Mouse (Mus musculus) granulocyte monocyte progenitor cell, adult 5-6 weeks (primary cell): Measurements from ENCODE around the gene Ggn. TPM values are rescaled to one million over a fixed set of nuclear protein-coding genes. Genes with fewer than 3 reads are reported as not detected.
"Not testable (repeated sequence)": the region's sequence is repeated elsewhere in the genome, so short reads cannot be mapped to it uniquely, and the experiment has no call there.

Source experiments
- ATAC-seq: replicated peaks from 2 replicates; pipeline ENCODE4 v1.8.0; 2016; ENCODE audit warnings: mild to moderate bottlenecking, moderate TSS enrichment, inconsistent platforms; ENCODE audit not compliant: poor library complexity, severe bottlenecking
- total RNA-seq, 2 experiments: library from RNA; stranded (forward) in 1 of 2; stranded (reverse) in 1 of 2; fragments of 200-712, 200-1000 nt in 1 of 2; fragments of >200 nt in 1 of 2; fragmentation: Nextera tagmentation in 1 of 2; gene quantifications; 2 replicates each; pipeline ENCODE4 v1.2.3; 2014 to 2017

Ggn gene
- total RNA-seq, 2 experiments from 2014 or later = 0.24 to 0.26 TPM

DNA sequence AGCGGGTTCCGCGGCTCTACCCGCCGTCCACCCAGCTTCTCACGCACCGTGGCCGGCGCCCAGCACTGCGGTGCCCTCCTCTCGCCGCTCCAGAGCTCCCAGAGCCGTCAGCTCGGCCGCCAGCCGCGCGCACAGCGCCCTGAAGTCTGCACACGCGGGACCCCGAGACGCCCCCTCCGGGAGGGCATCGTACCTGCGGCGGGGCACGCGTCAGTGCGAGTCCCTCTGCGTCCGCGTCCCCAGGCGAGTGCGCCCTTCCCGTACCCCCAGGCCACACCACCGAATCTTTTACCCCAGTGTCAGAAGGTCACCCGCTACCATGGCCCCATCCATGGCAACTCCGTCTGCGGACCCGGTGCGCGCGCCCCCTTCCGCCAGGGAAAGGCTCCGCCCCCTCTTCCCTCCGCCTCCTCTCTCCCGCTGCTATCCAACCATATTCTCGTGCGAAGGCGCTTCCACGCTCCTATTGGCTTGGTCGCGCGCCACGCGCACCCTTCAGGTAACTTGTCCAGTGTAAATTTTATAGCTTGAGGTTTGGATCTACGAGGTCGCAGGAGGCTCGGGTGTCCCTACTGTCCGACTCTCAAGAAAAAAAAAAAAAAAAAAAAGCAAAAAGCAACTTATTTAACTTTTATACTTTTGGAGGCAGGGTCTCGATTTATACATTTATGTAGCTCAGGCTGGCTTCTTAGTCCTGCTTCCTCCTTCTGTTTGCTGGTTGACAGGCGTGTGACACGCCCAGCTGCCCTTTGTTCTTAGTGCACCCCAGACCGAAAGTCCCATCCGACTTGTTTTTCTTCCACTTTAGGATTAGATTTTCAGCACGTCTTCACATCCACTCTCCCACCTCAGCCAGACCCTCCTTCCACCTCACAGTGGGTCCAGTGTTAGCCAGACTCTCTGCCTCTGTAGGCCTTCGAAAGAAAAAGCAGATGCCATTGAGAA lies 13.9 kb upstream of the Ggn start, which contains the start of gene Fam98c:
Fam98c (minus strand) TSS at position 397 of the 945 bp plus-strand sequence.
- ATAC-seq = peak; percentile 87

DNA sequence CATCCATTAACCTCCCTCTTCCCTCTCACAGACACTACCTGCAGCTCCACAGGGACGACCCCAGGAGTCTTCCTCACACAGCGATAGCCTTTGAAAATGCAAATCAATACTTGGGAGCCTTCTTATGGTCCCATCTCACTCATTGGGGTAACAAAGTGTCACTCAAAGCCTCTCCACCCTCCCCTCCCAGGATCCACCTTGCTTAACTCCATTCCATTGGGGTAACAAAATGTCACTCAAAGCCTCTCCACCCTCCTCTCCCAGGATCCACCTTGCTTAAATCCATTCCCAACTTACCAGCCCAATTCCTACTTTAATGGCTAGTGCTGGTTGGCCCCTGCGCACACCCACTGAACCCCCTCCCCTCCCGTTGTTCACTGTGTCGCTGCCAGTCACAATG lies 11.7 kb upstream of the Ggn start:
- ATAC-seq = no peak

DNA sequence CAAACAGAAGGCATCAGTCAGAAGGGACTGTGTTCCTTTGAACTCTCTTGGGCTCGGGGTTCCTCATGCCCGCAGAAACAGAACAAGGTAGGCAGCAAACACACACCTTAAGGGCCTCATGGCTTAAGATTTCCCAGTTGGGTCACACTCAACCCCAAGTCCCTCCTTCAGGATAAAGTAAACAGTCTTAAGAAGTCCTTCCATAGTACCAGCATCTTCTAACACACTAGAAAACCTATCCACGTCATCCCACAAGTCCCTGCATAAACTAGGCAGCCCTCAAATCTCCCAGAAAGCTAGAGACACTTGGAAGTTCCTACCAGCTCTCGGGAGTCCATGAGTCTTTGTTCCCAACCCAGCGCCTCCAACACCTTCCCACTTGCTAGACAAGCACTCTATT lies 7.7 kb upstream of the Ggn start:
- no peak for ATAC-seq

DNA sequence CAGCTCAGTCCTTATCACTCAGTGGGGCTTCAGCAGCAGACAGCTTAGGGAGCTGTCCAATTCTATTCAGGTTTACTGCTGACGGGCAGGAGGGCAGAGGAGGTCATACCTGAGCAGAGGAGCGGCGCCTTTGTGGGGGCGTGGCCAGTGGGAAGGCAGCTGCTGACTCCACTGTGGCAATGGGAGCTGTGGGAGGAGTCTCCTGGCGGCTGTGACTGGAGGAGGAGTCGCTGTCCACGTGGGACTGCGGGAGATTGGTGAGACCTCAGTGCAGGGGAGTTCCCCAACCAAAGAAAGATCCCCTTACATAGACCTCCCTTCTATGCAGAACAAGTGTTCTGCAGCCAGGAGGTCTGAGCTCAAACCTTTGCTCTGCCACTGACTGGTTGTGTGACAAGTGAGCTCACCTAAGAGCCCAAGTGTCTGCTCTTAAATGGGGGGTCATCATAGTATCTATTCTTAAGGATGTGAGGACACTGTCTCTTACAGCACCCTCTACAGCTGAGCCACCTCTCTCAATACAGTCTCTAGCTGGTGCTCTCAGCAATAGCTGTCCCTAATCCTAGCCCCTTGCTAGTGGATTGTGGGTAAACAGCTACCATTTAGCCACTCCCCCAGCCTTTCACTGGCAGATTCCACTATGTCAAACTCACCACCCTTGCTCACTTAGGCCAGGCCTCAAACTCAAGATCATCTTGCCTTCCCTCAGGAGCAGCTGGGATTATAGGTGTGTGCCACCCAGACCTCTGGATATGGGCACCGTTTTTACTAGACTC lies 7.1 kb upstream of the Ggn start:
- peak; percentile 96 for ATAC-seq

DNA sequence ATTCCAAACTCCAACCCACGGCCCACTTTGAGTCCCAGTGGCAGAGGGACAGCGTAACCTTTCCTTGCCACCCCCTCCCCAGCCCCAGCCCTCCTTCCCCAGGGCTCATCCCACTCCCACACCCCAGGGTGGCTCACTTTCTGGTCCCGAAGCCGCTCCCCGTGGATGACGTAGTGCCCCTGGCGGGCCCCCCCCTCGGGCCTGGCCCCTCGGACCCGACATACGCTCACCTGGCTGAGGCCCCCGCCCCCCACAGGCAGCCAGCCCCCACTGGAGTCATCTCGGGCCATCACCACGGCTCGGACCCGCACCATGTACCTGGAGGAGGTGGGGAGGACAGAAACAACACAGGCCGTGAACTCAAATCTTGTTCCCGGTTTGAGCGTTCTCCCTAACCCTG lies 2.4 kb upstream of the Ggn start:
- no peak for ATAC-seq

DNA sequence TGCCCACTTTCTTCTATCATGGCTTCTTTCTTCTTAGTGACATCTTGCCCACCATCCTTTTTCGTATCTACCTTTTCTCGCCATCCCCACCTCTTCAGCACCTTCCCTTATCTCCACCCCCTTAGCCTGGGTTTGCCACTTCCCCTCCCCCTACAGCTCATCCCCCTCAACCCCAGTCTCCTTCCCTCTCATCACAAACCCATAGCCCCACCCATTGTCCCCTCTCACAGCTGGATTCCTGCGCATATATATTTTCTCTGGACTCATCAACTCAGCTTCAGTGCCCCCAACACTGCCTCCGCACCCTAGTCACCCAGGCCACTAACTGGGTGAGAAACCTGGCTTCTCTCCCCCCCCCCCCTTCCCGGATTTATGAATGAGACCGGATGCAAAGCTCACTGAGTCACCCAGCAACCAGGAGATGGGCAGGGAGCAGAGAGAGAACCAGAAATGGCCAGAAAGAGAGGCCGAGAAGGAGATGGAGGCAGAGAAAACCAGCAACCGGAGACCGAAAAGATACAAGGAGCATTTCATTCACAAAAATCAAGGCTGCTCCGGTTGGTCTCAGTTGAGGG lies 1.8 kb upstream of the Ggn start:
- no peak for ATAC-seq

DNA sequence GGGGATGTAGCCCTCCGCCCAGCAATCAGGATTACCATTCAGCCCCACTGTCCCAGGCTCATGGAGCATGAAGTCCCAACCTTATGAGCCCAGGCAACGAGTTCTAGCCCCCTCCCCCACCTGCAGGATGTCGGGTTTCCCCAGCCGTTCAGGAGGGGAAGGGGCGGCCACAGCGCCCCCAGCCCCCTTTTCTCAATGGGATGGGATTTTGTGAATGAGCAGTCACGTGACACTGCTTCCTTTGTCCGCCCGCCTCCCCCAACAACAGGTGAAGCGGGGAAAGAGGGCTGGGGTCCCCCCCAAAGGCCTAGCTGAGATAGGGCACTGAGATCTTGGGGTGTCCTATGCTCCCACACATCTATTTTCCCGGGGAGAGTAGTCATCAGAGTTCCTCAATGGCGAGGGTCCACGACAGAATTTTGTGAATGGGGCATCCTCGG lies 1.2 kb upstream of the Ggn start:
- no peak for ATAC-seq

DNA sequence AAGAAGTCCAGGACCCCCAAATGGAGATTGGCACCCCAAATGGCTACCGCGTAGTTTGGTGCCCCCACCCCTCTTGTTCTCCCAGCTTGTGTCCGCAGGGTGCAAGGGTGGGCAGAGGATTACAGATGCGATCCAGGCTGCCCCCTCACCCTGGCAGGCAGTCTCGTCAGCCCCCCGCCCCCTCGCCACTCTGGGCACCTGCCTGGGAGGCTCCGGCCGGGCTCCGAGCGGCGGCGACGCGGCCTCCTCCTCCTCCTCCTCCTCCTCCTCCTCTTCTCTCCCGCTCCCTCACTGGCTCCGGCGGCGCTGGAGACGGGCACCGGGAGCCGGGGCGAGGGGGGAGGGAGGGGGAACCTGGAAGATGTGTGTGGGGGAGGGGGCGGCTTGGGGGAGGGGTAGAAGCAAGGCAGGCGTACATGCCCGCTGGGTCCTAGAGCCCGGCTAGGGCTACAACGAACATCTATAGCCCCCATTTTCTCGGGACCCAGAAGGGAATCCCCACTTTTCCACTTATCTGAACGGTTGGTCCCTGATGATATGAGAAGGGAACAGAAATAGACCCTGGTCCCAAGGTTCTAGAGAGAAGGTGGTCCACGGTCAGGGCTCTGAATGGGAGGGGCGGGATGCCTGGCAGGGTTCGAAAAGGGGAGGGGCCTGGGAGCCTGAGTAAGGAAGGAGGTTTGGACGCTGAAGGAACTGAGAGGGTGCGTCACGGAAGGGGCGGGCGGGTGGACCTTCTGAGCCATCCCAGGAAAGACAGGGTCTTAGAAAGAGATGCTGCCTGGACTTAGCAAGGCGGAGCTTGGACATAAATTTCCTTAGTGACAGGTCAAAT lies 562 bp upstream of the Ggn start:
- peak; percentile 54 for ATAC-seq

DNA sequence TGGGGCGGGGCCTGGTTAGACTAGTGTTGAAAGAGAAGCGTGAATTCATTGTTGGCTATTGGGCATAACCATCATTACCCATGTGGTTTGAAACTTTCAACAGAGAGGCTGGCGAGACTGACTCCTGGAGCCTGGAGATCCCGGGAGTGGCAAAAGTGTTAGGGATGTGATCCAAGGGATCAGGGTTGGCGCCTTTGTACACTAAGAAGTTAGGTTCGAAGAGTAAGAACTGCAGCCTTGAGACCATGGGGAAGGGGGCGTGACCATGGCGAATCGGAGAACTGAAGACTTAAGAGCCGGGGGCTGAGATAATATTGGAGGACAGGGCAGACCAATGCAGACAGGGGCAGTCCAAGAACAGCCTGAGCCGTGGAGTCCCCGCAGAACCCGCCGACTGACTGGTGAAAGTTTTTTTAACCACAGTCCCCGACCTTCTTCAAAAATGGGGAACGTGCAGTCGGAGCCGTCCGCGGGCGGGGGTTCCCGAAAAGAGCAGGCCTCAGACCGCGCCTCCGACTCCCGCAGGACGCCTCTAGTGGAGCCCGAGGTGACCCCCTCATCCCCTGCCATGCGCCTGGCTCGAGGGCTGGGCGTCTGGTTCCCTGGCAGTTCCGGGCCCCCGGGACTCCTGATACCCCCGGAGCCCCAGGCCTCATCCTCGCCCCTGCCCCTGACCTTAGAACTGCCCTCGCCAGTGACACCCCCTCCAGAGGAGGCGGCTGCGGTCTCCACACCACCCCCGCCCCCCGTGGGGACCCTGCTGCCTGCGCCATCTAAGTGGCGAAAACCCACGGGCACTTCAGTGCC lies 948 bp downstream of the Ggn start:
- ATAC-seq = peak; percentile 40

DNA sequence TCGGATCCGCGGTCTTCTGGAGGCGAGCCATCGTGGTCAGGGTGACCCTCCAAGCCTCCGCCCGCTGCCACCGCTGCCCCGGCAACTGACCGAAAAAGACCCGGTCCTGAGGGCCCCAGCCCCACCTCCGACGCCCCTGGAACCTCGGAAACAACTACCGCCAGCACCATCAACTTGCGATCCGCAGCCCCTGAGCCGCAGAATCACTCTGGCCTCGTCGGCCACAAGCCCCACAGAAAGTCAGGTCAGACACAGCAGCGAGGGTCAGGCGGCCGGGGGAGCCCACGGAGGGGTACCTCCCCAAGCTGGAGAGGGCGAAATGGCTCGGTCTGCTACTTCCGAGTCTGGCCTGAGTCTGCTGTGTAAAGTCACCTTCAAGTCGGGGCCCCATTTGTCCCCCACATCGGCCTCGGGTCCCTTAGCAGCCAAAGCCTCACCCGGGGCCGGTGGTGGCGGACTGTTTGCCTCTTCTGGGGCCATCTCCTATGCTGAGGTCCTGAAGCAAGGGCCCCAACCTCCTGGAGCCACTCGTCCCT lies 1.6 kb downstream of the Ggn start:
- ATAC-seq = no peak

DNA sequence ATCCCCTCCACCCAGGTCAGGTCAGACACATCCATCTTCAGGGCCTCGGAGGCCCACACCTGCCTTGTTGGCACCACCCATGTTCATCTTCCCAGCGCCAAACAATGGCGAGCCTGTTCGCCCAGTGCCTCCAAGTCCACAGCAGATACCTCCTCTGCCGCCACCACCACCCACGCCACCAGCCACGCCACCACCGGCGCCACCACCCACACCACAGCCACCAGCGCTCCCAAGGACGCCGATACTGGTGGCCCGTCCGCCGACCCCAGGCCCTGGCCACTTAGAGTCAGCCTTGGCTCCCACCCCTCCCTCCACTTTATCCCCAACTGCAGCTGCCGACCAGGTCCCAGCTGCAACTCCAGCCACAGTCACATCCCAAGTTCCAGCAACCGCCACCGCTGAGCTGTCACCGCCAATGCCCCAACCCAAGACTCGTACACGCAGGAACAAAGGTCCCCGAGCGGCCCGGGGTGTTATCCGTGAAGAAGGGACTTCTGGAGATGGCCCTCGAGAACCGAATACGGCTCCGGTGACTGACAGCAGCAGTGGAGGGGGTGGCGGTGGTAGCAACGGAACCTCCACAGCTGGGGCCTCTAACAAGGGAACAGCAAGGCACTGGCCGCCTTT lies 2.5 kb downstream of the Ggn start:
- ATAC-seq = no peak

DNA sequence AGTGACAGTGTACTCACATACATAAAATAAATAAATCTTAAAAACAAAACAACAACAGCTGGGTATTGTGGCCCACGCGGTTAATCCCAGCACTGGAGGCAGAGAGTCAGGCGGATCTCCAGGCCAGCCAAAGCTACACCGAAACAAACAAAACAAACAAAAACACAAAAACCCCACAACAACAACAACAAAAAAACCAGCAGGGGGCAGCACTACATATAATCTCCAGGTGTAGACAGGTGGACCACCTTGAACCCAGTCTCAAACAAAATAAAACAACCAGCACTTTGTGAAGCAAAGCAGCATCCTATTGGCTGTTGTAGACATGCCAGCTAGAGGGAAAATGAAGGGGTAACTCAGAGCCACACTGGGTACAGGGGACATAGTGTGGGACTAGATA lies 8.1 kb downstream of the Ggn start:
- no peak for ATAC-seq

DNA sequence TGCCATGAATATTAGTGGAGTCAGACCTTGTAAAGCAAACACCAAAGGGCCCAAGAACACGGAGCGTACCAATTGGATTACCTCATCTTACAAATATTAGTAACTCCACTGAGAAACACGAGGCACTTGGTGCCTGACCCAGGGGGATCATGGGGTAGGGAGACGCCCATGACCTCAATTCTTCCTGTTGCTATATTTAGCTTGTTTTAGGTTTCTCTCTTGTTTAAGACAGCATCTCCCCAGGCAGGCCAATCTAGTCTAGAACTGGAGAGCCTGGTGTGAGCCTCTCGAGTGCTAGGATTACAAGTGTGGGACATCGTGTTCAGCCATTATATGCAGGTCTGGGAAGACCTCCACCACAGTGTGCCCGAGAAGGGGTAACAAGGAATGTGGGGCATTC lies 9.3 kb downstream of the Ggn start:
- ATAC-seq = peak; percentile 54

DNA sequence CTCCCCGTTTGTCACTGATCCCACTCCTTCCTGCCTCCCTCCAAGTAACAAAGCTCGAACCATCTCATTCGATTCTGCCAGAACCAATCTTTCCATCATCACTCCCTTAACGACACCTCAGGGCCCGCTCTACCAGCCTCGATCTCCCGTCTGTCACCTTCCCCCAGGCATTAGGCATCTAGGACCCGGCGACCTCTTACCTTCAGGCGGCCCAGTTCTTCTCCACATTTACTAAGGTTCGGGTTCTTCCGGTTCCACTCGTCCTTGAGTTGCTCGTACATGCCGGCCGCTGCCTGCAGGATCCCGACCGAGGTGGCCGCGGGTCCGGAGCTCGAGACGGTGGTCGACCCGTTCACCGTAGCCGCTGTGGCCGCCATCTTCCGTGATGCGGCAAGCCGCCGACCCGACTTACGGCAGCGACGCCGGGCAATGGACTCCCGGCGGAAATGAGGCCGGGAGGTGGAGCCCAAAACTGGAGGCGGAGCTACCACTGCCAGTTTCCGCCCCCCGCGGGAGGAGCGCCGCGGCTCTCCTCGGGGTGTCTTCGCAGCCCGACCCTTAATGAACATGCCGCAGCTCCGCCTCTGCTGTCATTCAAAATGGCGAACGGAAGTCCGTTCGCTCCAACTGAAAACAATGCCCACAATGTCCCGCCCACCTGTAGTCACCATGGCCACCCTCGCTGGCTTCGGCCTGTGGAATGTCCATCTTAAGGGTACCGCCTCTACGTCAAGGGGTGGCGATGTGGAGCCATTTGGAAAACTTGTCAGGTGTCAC lies 10.3 kb downstream of the Ggn start, which contains the start of gene Psmd8:
Psmd8 (minus strand) TSS at position 625 of the 777 bp plus-strand sequence.
- ATAC-seq = peak; percentile 92

DNA sequence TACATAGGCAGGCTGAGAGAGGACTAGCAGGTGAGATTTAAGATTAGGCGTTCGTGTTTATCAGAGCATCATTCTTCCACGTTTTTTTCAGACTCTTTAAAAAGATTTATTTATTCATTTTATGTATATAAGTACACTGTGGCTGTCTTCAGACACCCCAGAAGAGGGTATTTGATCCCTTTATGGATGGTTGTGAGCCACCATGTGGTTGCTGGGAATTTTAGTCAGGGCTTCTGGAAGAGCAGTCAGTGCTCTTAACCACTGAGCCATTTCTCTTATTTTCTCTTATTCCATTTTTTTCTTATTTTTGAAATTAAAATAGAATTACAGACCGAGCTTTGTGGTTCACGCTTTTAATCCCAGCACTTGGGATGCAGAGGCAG lies 10.8 kb downstream of the Ggn start:
- ATAC-seq = no peak

DNA sequence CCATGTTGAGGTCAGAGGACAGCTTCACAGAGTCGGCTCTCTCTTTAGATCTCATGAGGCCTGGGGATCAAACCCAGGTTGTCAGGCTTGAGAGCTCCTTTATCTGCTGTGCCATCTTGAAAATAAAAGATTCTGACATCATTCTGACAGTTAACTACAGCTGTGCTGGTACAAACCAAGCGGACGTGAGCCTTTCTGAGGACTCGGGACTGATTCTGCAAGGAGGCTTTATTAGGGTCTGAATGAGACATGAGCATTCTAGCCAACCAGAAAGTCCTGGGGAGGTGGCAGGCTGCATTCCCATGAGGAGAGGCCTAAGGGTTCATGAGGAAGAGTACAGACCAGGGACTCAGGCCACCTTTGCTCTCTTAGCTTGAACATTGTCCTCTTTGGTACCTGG lies 11.3 kb downstream of the Ggn start:
- ATAC-seq = not testable (repeated sequence)

DNA sequence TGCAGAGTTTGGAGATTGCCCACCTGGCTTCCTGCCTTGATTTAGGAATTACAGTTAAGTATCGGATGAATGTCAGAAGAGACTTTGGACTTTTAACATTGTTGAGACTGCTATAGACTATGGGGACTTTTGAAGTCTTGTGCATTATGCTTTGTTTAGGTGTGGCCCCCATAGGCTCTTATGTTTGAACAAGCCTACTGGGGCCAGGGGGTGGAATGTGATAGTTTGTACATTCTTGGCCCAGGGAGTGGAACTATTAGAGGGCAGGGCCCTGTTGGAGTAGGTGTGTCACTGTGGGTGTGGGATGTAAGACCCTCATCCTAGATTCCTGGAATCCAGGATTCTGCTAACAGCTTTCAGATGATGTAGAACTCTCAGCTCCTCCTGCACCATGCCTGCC lies 24.2 kb downstream of the Ggn start:
- not testable (repeated sequence) for ATAC-seq

DNA sequence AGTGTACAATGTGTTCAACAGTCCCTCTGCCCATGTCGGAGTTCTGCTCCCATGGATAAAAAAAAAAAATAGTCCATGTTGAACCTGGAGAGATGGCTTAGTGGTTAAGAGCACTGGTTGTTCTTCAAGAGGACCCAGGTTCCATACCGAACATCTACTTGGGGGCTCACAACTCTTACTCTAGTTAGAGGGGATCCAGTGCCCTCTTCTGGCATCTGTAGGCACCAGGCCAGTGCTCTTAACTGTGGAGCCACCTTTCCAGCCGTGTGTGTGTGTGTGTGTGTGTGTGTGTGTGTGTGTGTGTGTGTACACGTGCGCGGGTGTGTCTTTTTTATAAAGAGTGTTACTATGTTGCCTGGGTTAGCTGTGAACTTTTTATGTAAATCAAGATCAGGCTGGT lies 32.6 kb downstream of the Ggn start:
- no peak for ATAC-seq
